Mouse (Mus musculus) neural tube, embryonic 11.5 days (tissue): ENCODE results near the gene Etl4. TPM values are rescaled to one million over a fixed set of nuclear protein-coding genes. Genes with fewer than 3 reads are reported as not detected.
"Not testable (repeated sequence)": the region's sequence is repeated elsewhere in the genome, so short reads cannot be mapped to it uniquely, and the experiment has no call there.

Experiments
- ATAC-seq: fragments of 200-750 bp; cut with Nextera tagmentation; 2 replicates; pipeline ENCODE4 v1.8.0; 2017; ENCODE audit warnings: moderate number of reproducible peaks, mild to moderate bottlenecking, moderate TSS enrichment, moderate library complexity; ENCODE audit not compliant: insufficient read depth, low FRiP score, low TSS enrichment
- DNase-seq: peaks from one replicate; pipeline ENCODE4 v3.0.0-alpha.2; 2015; ENCODE audit warnings: low spot score
- H3K27ac ChIP-seq: fragments of 300-500 bp; sonication (generic); 2 replicates; pipeline ENCODE4 v1.5.1; 2014; ENCODE audit warnings: low read depth, mild to moderate bottlenecking, low read length
- H3K27me3 ChIP-seq: fragments of 300-500 bp; sonication (generic); 2 replicates; pipeline ENCODE4 v1.6.1; 2014; ENCODE audit warnings: mild to moderate bottlenecking, low read length, mixed read lengths; ENCODE audit not compliant: control insufficient read depth, insufficient read depth
- H3K36me3 ChIP-seq: fragments of 300-500 bp; sonication (generic); 2 replicates; pipeline ENCODE4 v1.6.1; 2014; ENCODE audit warnings: mild to moderate bottlenecking, low read length, moderate library complexity, mixed read lengths; ENCODE audit not compliant: control insufficient read depth, insufficient read depth
- H3K4me1 ChIP-seq: fragments of 300-500 bp; sonication (generic); 2 replicates; pipeline ENCODE4 v1.6.1; 2014; ENCODE audit warnings: low read length, mixed read lengths; ENCODE audit not compliant: control insufficient read depth, insufficient read depth
- H3K4me2 ChIP-seq: fragments of 300-500 bp; sonication (generic); 2 replicates; pipeline ENCODE4 v1.6.1; 2014; ENCODE audit warnings: low read depth, mild to moderate bottlenecking, moderate library complexity
- H3K4me3 ChIP-seq: fragments of 300-500 bp; sonication (generic); 2 replicates; pipeline ENCODE4 v1.5.1; 2014; ENCODE audit warnings: low read depth, low read length
- H3K9ac ChIP-seq: fragments of 300-500 bp; sonication (generic); 2 replicates; pipeline ENCODE4 v1.6.1; 2014; ENCODE audit warnings: mild to moderate bottlenecking, low read length
- H3K9me3 ChIP-seq: fragments of 300-500 bp; sonication (generic); 2 replicates; pipeline ENCODE4 v1.6.1; 2016; ENCODE audit warnings: low read length; ENCODE audit not compliant: control insufficient read depth
- WGBS: fragments of 180-500 bp; shearing (Covaris S2); extraction: QIAGEN DNeasy Blood & Tissue Kit; methylation state at CpG from one replicate; pipeline ENCODE4 v1.1.7; 2014; 5-methylcytosine and 5-hydroxymethylcytosine counted together
- polyA plus RNA-seq: library from polyadenylated mRNA; unstranded; fragments of >200 nt; fragmentation: Nextera tagmentation; extraction: Ambion mirVana; gene quantifications from 2 replicates; pipeline ENCODE4 v1.2.1, GENCODE M21; 2014

Etl4 gene
- polyA plus RNA-seq, 1 experiment from 2014 or later, result 19.9 TPM

DNA sequence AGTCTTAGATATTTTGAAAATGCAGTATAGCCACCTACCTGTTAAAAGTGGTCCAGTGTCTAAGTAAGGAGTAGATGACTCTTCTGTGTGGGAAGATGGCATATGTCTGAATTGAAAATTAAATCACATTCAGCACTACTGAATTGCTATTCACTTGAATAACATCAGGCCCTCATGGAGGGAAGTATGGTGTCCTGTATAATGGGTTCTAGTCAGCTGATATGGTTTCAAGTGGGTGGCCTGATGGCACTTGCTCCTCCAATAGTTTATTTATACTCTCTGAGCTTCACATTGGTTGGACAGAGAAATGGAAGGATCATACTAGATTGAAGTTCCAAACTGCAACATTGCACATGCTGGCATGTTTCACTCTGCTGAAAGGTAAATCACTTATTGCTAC is 202.1 kb downstream of the Etl4 start:
- no peaks in the 10 kb centered on the region for H3K27me3 ChIP-seq
- DNase-seq (no peak), ATAC-seq (no peak)
- no peak overlapping the region for H3K4me3 ChIP-seq
- H3K36me3 ChIP-seq, result no peaks in the 10 kb centered on the region
- no peaks in the 10 kb centered on the region for H3K9me3 ChIP-seq
- no peak overlapping the region for H3K4me2 ChIP-seq
- H3K4me1 ChIP-seq, result no peaks in the 10 kb centered on the region
- H3K27ac ChIP-seq, result no peak overlapping the region
- H3K9ac ChIP-seq, result no peak overlapping the region

DNA sequence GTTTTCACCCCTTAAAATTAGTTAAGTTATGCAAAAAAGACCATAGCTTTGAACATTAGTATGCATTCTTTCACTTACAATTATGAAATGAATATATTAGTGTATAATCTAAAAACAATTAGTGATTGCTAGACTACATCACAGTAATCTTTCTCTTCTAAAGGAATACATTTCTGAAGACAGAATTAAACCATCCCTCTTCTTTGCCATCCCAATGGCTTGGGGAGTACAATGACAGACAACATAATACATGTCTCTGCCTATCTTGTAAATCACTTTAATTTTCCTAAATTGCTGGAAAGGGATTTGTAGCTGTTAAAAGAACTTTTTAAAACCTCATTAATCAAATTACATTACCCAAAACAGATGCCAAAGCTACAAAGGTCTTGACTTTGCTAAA is 216.3 kb downstream of the Etl4 start:
- ATAC-seq, result no peak
- H3K27me3 ChIP-seq, result no peaks in the 10 kb centered on the region

DNA sequence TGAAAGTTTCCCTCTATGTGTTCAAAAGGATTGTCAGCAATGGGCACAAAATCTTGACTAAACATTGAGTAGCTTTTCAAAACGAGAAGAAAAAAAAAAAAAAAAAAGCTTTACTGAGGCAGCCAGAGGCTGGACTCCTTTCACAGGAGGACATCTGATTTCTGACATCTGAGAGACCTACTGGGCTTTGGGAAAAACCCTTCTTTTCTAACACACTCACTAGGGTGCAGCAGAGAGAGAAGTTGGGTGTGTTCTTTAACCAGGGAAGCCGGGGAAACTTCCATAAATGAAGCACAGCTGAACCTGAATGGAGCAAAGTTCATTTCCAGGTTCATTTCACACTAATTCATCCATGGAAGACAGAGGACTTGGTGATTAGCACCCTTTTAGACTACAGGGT is 222.2 kb downstream of the Etl4 start:
- no peaks in the 10 kb centered on the region for H3K36me3 ChIP-seq
- H3K27ac ChIP-seq, result no peak overlapping the region
- ATAC-seq, result no peak
- DNase-seq, result no peak
- no peak overlapping the region for H3K9ac ChIP-seq
- H3K4me2 ChIP-seq, result no peak overlapping the region
- H3K27me3 ChIP-seq, result no peaks in the 10 kb centered on the region
- H3K4me3 ChIP-seq, result no peak overlapping the region
- no peaks in the 10 kb centered on the region for H3K4me1 ChIP-seq
- no peaks in the 10 kb centered on the region for H3K9me3 ChIP-seq
- WGBS, result 25% methylated on average over 2 of the region's 2 CpGs

More for the DNA sequence above, 216.3 kb downstream of the Etl4 start:
- DNase-seq, result no peak
- no peak overlapping the region for H3K4me2 ChIP-seq
- H3K36me3 ChIP-seq, result no peaks in the 10 kb centered on the region
- H3K4me1 ChIP-seq, result no peaks in the 10 kb centered on the region
- no peak overlapping the region for H3K9ac ChIP-seq
- no peak overlapping the region for H3K4me3 ChIP-seq
- no peak overlapping the region for H3K27ac ChIP-seq
- no peaks in the 10 kb centered on the region for H3K9me3 ChIP-seq

DNA sequence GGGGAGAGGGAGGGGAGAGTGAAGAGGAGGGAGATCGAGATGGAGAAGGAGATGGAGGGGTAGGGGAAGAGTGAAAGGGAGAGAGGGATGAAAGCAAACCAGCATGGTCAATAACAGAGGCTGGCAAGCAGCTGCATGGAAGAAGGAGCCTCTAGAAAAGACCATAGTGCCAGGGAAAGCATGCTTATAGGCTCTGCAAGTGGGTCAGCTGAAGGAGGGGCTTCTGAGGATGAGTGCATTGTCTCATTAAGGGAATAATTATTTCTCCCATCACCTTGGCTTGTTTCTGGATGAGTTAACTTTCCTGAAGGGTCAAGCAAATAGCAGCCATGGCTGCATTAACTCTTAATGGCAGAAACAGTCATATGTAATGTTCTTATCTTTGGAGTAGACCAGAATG is 228.8 kb downstream of the Etl4 start:
- H3K27ac ChIP-seq, result no peak overlapping the region
- no peaks in the 10 kb centered on the region for H3K4me1 ChIP-seq
- H3K36me3 ChIP-seq, result no peaks in the 10 kb centered on the region
- no peak for ATAC-seq
- H3K9me3 ChIP-seq, result no peaks in the 10 kb centered on the region
- no peak for DNase-seq
- 73% methylated on average over 1 of the region's 1 CpGs for WGBS
- no peaks in the 10 kb centered on the region for H3K27me3 ChIP-seq
- no peak overlapping the region for H3K9ac ChIP-seq
- H3K4me3 ChIP-seq, result no peak overlapping the region
- no peak overlapping the region for H3K4me2 ChIP-seq

DNA sequence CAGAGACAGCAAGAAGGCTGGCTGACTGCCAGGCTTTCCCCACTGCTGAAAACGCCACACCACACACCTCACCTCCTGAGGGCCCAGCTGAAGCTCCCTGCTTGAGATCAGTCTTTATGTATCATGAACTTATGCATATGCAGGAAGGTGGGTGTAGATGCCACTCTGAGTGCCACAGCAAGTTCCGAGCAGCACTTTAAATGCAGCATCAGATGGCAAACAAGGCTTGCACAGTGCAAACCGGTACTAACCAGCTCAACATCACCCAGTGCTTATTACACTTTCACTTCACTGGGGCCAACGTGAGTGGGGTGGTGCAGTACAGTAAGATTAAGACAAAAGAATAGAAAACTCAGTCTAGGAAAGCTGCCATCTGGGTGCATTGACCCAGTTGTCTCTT is 235.8 kb downstream of the Etl4 start:
- Histone ChIP-seq H3K4me1 (no peaks in the 10 kb centered on the region), H3K36me3 (no peaks in the 10 kb centered on the region), H3K27ac (no peak overlapping the region), H3K9me3 (no peaks in the 10 kb centered on the region), H3K9ac (no peak overlapping the region), H3K4me2 (no peak overlapping the region), H3K27me3 (no peaks in the 10 kb centered on the region), H3K4me3 (no peak overlapping the region)
- WGBS, result 76% methylated on average over 4 of the region's 4 CpGs
- ATAC-seq (no peak), DNase-seq (no peak)

DNA sequence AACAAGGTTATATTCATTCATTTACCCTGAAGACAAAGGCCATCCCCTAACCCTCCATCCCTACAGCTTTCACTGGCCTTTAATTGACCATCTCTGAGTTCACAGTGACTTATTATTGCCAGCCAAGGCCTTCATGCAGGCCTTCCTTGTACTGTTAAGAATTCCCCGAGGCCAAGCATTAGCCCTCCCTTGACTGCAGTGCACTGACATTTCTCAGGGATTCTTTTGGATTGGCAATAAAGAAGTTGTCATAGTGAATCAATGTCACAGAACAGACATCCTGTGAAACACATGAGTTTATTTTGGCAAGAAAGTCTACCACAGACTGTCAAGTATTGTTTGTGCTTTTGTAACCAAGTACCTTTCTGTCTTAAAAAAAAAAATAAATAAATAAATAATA is 257.5 kb downstream of the Etl4 start:
- no peak for DNase-seq

DNA sequence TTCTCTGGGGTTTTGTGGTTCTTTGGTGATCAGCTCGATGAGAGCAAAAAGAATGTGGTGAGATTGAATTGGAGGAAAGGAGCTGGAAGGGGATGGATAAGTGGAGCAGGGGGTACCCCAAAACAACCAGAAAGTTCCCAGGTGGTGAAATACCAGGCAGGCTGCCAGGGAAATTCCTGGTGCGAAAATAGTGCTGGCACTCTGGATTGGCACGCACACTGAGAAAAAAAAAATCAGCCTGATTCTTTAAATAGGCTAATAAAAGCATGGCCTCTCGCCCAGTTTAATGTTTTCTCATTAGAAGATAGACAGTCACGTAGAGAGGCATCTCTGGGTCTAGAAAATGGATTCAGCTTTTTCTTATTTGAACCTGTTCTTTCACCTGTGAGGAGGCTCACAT is 258.0 kb downstream of the Etl4 start:
- DNase-seq (no peak), ATAC-seq (no peak)
- Histone ChIP-seq H3K9me3 (no peaks in the 10 kb centered on the region), H3K4me1 (no peaks in the 10 kb centered on the region), H3K4me2 (no peak overlapping the region), H3K9ac (no peak overlapping the region), H3K27me3 (no peaks in the 10 kb centered on the region), H3K4me3 (no peak overlapping the region), H3K36me3 (no peaks in the 10 kb centered on the region), H3K27ac (no peak overlapping the region)
- 90% methylated on average over 5 of the region's 5 CpGs for WGBS

More for the DNA sequence above, 257.5 kb downstream of the Etl4 start:
- H3K4me3 ChIP-seq, result no peak overlapping the region
- 85% methylated on average over 1 of the region's 1 CpGs for WGBS
- no peak for ATAC-seq
- H3K4me2 ChIP-seq, result no peak overlapping the region
- H3K9me3 ChIP-seq, result no peaks in the 10 kb centered on the region
- no peaks in the 10 kb centered on the region for H3K36me3 ChIP-seq
- H3K27me3 ChIP-seq, result no peaks in the 10 kb centered on the region
- H3K9ac ChIP-seq, result no peak overlapping the region
- no peaks in the 10 kb centered on the region for H3K4me1 ChIP-seq
- H3K27ac ChIP-seq, result no peak overlapping the region

DNA sequence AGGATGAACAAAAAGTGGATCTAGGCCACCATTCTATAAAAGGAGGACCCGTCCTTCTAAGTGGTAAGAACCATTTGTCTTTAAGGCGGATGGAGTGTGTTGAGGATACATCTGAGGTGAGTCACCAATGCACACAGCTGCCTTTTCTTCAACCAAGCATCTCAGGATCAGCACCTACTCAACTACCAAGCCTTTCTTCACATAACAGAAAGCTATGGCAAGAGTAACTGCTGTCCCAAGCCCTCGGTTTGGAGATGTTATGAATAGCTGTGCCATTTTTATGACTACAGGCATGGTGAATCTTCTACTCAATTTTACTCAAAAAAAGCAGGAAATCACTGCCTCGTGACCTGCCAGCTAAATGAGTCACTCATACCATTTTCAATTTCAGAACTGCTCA is 258.6 kb downstream of the Etl4 start:
- Histone ChIP-seq H3K4me1 (no peaks in the 10 kb centered on the region), H3K9ac (no peak overlapping the region), H3K27ac (no peak overlapping the region), H3K36me3 (no peaks in the 10 kb centered on the region), H3K27me3 (no peaks in the 10 kb centered on the region), H3K9me3 (no peaks in the 10 kb centered on the region), H3K4me2 (no peak overlapping the region), H3K4me3 (no peak overlapping the region)
- 84% methylated on average over 4 of the region's 4 CpGs for WGBS
- ATAC-seq, result no peak
- DNase-seq, result no peak

DNA sequence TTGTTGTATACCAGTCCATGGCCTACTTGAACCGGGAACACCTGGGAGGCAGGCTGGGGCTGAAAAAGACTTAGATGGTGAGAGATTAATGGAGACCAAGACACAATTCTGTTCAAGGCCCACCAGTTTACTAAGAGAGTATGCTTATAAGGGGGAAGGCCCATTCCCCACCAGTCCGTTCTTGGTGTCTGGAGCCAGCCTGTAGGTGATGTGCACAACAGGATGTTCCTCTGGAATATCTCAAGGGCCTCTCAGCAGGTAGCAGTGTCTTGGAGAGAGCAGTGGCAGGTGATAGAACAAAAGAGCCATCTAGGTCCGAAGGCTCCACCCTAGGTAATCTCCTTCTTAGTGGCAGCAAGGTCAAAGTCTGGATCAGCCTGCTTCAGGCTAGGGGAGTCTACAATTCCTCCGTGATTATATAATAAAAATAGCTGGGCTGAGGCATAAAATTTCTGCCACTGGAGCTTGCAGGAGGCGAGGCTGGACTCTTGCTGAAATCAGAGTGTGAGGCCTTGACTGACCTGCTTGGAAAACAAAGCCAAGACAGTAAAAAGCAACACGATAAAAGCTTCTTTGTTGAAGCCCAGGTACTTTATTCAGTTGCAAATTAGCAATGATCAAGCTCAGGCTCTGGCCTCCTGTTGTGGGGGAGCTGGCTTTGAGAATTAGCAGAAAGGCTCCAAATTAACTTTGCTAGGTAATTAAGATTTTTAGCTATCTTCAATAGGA is 267.0 kb downstream of the Etl4 start:
- not testable (repeated sequence) for H3K27ac ChIP-seq, H3K36me3 ChIP-seq, H3K9me3 ChIP-seq, H3K4me2 ChIP-seq, DNase-seq, H3K27me3 ChIP-seq, H3K4me3 ChIP-seq, H3K4me1 ChIP-seq, ATAC-seq, H3K9ac ChIP-seq
- WGBS, result 78% methylated on average over 6 of the region's 6 CpGs
